Mouse (Mus musculus): Measurements from ENCODE around the gene Hoxb5. TPM values are rescaled to one million over a fixed set of nuclear protein-coding genes. Genes with fewer than 3 reads are reported as not detected.

Hoxb5 gene
- total and polyA plus RNA-seq, 3 experiments = 0.04 to 0.22 TPM; not detected in 1

- Histone ChIP-seq H3K9me3 (replicated peaks) (no peaks in the 10 kb centered on the region), H3K4me1 (ENCODE audit: insufficient read depth, low read depth, low read length) (no peaks in the 10 kb centered on the region), H3K27me3 (ENCODE audit: insufficient read depth, low read length) (peaks cover 52% of the 10 kb centered on the region), H3K4me3 (ENCODE audit: low read depth, low read length) (no peak overlapping the region), H3K36me3 (replicated peaks) (no peaks in the 10 kb centered on the region)
- ATAC-seq (ENCODE audit: extremely low read depth, insufficient number of reproducible peaks, low FRiP score, poor library complexity, severe bottlenecking) = no peak
- no peak for DNase-seq (ENCODE audit: low spot score)
- TF ChIP-seq GATA1 (IDR thresholded peaks at IDR 0.05; ENCODE audit: borderline replicate concordance, low read length) = no peak
- no peak for TF ChIP-seq CTCF (IDR thresholded peaks at IDR 0.05; ENCODE audit: low read depth, low read length)
- no peak for TF ChIP-seq POLR2AphosphoS5 (IDR thresholded peaks at IDR 0.05; ENCODE audit: insufficient replicate concordance, low read depth, low read length)
- no peak for TF ChIP-seq TAL1 (conservative IDR thresholded peaks at IDR 0.05; ENCODE audit: low read depth, low read length)
- no peak for TF ChIP-seq GATA2 (IDR thresholded peaks at IDR 0.05; ENCODE audit: borderline replicate concordance, low read depth, low read length)
Observed at GRCm38 (mm10) chr11:96321846-96322245, 18.7 kb downstream of the Hoxb5 start.

GRCm38 (mm10) chr11:96322738-96323137 is 19.6 kb downstream of the Hoxb5 start:
- no peaks in the 10 kb centered on the region for H3K4me1 ChIP-seq (ENCODE audit: insufficient read depth, low read depth, low read length)
- no peaks in the 10 kb centered on the region for H3K36me3 ChIP-seq (replicated peaks)
- TF ChIP-seq TAL1 (conservative IDR thresholded peaks at IDR 0.05; ENCODE audit: low read depth, low read length) (no peak), CTCF (IDR thresholded peaks at IDR 0.05; ENCODE audit: low read depth, low read length) (no peak), GATA2 (IDR thresholded peaks at IDR 0.05; ENCODE audit: borderline replicate concordance, low read depth, low read length) (no peak), GATA1 (IDR thresholded peaks at IDR 0.05; ENCODE audit: borderline replicate concordance, low read length) (no peak), POLR2AphosphoS5 (IDR thresholded peaks at IDR 0.05; ENCODE audit: insufficient replicate concordance, low read depth, low read length) (no peak)
- H3K9me3 ChIP-seq (replicated peaks) = no peaks in the 10 kb centered on the region
- DNase-seq (ENCODE audit: low spot score) = no peak
- no peak for ATAC-seq (ENCODE audit: extremely low read depth, insufficient number of reproducible peaks, low FRiP score, poor library complexity, severe bottlenecking)
- no peak overlapping the region for H3K4me3 ChIP-seq (ENCODE audit: low read depth, low read length)
- peaks cover 50% of the 10 kb centered on the region for H3K27me3 ChIP-seq (ENCODE audit: insufficient read depth, low read length)

- no peaks in the 10 kb centered on the region for H3K4me1 ChIP-seq (ENCODE audit: insufficient read depth, low read depth, low read length)
- H3K4me3 ChIP-seq (ENCODE audit: low read depth, low read length) = no peak within 1 kb of the TSS
- ATAC-seq (ENCODE audit: extremely low read depth, insufficient number of reproducible peaks, low FRiP score, poor library complexity, severe bottlenecking) (no peak), DNase-seq (ENCODE audit: low spot score) (no peak)
- peaks cover 46% of the 10 kb centered on the region for H3K27me3 ChIP-seq (ENCODE audit: insufficient read depth, low read length)
- TF ChIP-seq GATA1 (IDR thresholded peaks at IDR 0.05; ENCODE audit: borderline replicate concordance, low read length) = no peak
- TF ChIP-seq POLR2AphosphoS5 (IDR thresholded peaks at IDR 0.05; ENCODE audit: insufficient replicate concordance, low read depth, low read length) = no peak
- no peaks in the 10 kb centered on the region for H3K36me3 ChIP-seq (replicated peaks)
- no peaks in the 10 kb centered on the region for H3K9me3 ChIP-seq (replicated peaks)
Observed at GRCm38 (mm10) chr11:96323154-96323553, 20.0 kb downstream of the Hoxb5 start, which contains the start of gene Hoxb3. Hoxb3 (plus strand) TSS chr11:96323326.

- peaks cover 36% of the 10 kb centered on the region for H3K27me3 ChIP-seq (ENCODE audit: insufficient read depth, low read length)
- H3K4me3 ChIP-seq (ENCODE audit: low read depth, low read length) = no peak overlapping the region
- DNase-seq (ENCODE audit: low spot score) = no peak
- ATAC-seq (ENCODE audit: extremely low read depth, insufficient number of reproducible peaks, low FRiP score, poor library complexity, severe bottlenecking) = no peak
- H3K4me1 ChIP-seq (ENCODE audit: insufficient read depth, low read depth, low read length) = no peaks in the 10 kb centered on the region
- no peak for TF ChIP-seq POLR2AphosphoS5 (IDR thresholded peaks at IDR 0.05; ENCODE audit: insufficient replicate concordance, low read depth, low read length)
- no peak for TF ChIP-seq GATA1 (IDR thresholded peaks at IDR 0.05; ENCODE audit: borderline replicate concordance, low read length)
- TF ChIP-seq GATA2 (IDR thresholded peaks at IDR 0.05; ENCODE audit: borderline replicate concordance, low read depth, low read length) = no peak
- no peak for TF ChIP-seq CTCF (IDR thresholded peaks at IDR 0.05; ENCODE audit: low read depth, low read length)
- no peak for TF ChIP-seq TAL1 (conservative IDR thresholded peaks at IDR 0.05; ENCODE audit: low read depth, low read length)
- H3K9me3 ChIP-seq (replicated peaks) = no peaks in the 10 kb centered on the region
- H3K36me3 ChIP-seq (replicated peaks) = no peaks in the 10 kb centered on the region
Observed at GRCm38 (mm10) chr11:96324125-96324524, 21.0 kb downstream of the Hoxb5 start.

GRCm38 (mm10) chr11:96324965-96325364 is 21.8 kb downstream of the Hoxb5 start:
- Histone ChIP-seq H3K36me3 (replicated peaks) (no peaks in the 10 kb centered on the region), H3K9me3 (replicated peaks) (no peaks in the 10 kb centered on the region), H3K4me3 (ENCODE audit: low read depth, low read length) (no peak overlapping the region), H3K27me3 (ENCODE audit: insufficient read depth, low read length) (peaks cover 33% of the 10 kb centered on the region), H3K4me1 (ENCODE audit: insufficient read depth, low read depth, low read length) (no peaks in the 10 kb centered on the region)
- DNase-seq (ENCODE audit: low spot score) (no peak), ATAC-seq (ENCODE audit: extremely low read depth, insufficient number of reproducible peaks, low FRiP score, poor library complexity, severe bottlenecking) (no peak)
- TF ChIP-seq TAL1 (conservative IDR thresholded peaks at IDR 0.05; ENCODE audit: low read depth, low read length) = no peak
- no peak for TF ChIP-seq GATA2 (IDR thresholded peaks at IDR 0.05; ENCODE audit: borderline replicate concordance, low read depth, low read length)
- no peak for TF ChIP-seq GATA1 (IDR thresholded peaks at IDR 0.05; ENCODE audit: borderline replicate concordance, low read length)
- no peak for TF ChIP-seq CTCF (IDR thresholded peaks at IDR 0.05; ENCODE audit: low read depth, low read length)
- TF ChIP-seq POLR2AphosphoS5 (IDR thresholded peaks at IDR 0.05; ENCODE audit: insufficient replicate concordance, low read depth, low read length) = no peak

- H3K36me3 ChIP-seq (replicated peaks) = no peaks in the 10 kb centered on the region
- H3K4me3 ChIP-seq (ENCODE audit: low read depth, low read length) = no peak overlapping the region
- TF ChIP-seq CTCF (IDR thresholded peaks at IDR 0.05; ENCODE audit: low read depth, low read length) = no peak
- no peak for TF ChIP-seq POLR2AphosphoS5 (IDR thresholded peaks at IDR 0.05; ENCODE audit: insufficient replicate concordance, low read depth, low read length)
- no peak for TF ChIP-seq GATA1 (IDR thresholded peaks at IDR 0.05; ENCODE audit: borderline replicate concordance, low read length)
- TF ChIP-seq GATA2 (IDR thresholded peaks at IDR 0.05; ENCODE audit: borderline replicate concordance, low read depth, low read length) = no peak
- no peak for TF ChIP-seq TAL1 (conservative IDR thresholded peaks at IDR 0.05; ENCODE audit: low read depth, low read length)
- H3K4me1 ChIP-seq (ENCODE audit: insufficient read depth, low read depth, low read length) = no peaks in the 10 kb centered on the region
- no peaks in the 10 kb centered on the region for H3K9me3 ChIP-seq (replicated peaks)
- ATAC-seq (ENCODE audit: extremely low read depth, insufficient number of reproducible peaks, low FRiP score, poor library complexity, severe bottlenecking) (no peak), DNase-seq (ENCODE audit: low spot score) (no peak)
- peaks cover 32% of the 10 kb centered on the region for H3K27me3 ChIP-seq (ENCODE audit: insufficient read depth, low read length)
Observed at GRCm38 (mm10) chr11:96325747-96326212, 22.6 kb downstream of the Hoxb5 start.
